Mouse (Mus musculus): ENCODE measurements around the gene Hebp2. TPM values are rescaled to one million over a fixed set of nuclear protein-coding genes. Genes with fewer than 3 reads are reported as not detected.
A peak's percentile ranks its signal among the peaks of the same experiment; 100 is the strongest.

The Hebp2 gene
- polyA plus RNA-seq, 1 experiment from 2014 or later, result 15.1 TPM

- Histone ChIP-seq H3K9me3 (no peaks in the 10 kb centered on the region), H3K27me3 (ENCODE audit: insufficient read depth, poor library complexity, severe bottlenecking) (no peaks in the 10 kb centered on the region), H3K36me3 (peaks cover 40% of the 10 kb centered on the region), H3K4me1 (replicated peaks) (peaks cover 35% of the 10 kb centered on the region), H3K27ac (peak overlapping the region; percentile 40; the same call in 1 of the 2 replicates), H3K4me3 (no peak overlapping the region)
- DNase-seq (ENCODE audit: low spot score), result no peak
- 71% methylated on average over 10 of the region's 10 CpGs for WGBS
Observed at GRCm38 (mm10) chr10:18505690-18506089, 40.2 kb downstream of the Hebp2 start.

GRCm38 (mm10) chr10:18501997-18502396 is 43.9 kb downstream of the Hebp2 start:
- no peak overlapping the region for H3K27ac ChIP-seq
- no peaks in the 10 kb centered on the region for H3K27me3 ChIP-seq (ENCODE audit: insufficient read depth, poor library complexity, severe bottlenecking)
- no peak overlapping the region for H3K4me3 ChIP-seq
- H3K4me1 ChIP-seq (replicated peaks), result peaks cover 21% of the 10 kb centered on the region
- no peak for DNase-seq (ENCODE audit: low spot score)
- peaks cover 62% of the 10 kb centered on the region for H3K36me3 ChIP-seq
- H3K9me3 ChIP-seq, result no peaks in the 10 kb centered on the region
- WGBS, result 84% methylated on average over 3 of the region's 3 CpGs

DNA sequence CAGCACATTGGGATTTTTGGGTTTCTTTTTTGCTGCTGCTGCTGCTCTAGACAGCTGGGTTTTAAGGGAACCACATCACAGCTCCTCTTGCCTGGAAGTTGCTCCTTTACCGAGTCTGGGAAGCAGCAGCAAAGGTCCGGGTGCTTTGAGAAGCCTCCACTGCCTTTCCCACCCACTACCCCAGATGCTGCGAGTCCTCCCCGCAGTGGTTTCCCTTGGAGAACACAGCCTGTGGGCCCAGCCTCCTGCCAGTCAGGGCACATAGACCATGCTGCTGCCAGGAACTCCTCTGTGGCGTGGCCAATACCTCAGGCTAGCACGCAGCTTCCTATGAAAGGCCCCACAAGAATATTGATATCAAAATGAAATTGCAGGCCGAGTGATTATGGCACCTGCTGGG is 48.8 kb downstream of the Hebp2 start:
- no peak for DNase-seq (ENCODE audit: low spot score)
- Histone ChIP-seq H3K27ac (peak overlapping the region; percentile 50; the same call in 1 of the 2 replicates), H3K36me3 (peaks cover 50% of the 10 kb centered on the region), H3K27me3 (ENCODE audit: insufficient read depth, poor library complexity, severe bottlenecking) (no peaks in the 10 kb centered on the region), H3K9me3 (no peaks in the 10 kb centered on the region), H3K4me3 (no peak overlapping the region), H3K4me1 (replicated peaks) (0 out of 2 replicates have a peak, but pooled peaks cover 3% of the 10 kb centered on the region)
- WGBS, result 82% methylated on average over 7 of the region's 7 CpGs

GRCm38 (mm10) chr10:18494249-18494648 is 51.6 kb downstream of the Hebp2 start:
- WGBS, result 67% methylated on average over 7 of the region's 7 CpGs

DNA sequence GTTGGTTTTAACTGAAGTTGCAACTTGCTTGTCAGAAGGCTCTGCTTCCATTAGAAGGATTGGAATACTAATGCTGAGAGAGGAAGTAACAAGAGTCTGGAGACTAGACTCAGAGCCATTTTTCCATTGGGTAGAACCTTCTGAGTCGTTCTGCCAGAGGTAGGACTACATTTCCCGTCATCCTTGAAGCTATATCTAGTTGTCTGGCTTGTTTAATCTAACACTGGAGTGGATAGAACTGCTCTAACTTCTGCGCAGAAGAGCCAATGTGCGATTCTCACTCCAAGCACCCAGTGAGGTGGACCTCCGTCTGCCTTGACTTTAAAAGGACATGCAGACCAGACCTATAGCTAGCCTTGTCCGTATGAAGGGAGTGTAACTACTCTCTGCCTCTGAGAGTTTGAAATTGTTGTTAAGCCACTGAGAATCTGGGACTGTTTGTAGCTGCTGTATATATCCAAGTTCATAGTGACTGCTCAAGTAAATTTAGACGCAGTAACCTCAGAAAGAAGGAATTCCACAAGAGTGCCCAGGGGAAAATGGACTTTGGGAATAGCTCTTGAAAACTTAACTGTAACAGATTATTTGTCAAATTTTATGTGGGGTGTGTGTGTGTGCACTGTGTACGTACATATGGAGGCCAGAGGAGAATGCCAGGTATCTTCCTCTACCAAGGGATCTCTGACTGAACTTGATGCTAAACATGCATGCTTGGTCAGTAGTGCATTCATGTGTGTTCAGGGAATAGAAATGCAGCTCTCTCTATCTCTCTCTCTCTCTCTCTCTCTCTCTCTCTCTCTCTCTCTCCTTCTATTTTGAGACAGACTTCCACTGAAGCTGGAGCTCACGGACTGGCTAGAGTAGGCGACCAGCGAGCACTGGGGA is 52.6 kb downstream of the Hebp2 start:
- no peak overlapping the region for H3K4me3 ChIP-seq
- no peak overlapping the region for H3K27ac ChIP-seq
- H3K27me3 ChIP-seq (ENCODE audit: insufficient read depth, poor library complexity, severe bottlenecking), result no peaks in the 10 kb centered on the region
- 90% methylated on average over 11 of the region's 11 CpGs for WGBS
- peaks cover 12% of the 10 kb centered on the region for H3K36me3 ChIP-seq
- 0 out of 2 replicates have a peak, but pooled peaks cover 3% of the 10 kb centered on the region for H3K4me1 ChIP-seq (replicated peaks)
- no peak for DNase-seq (ENCODE audit: low spot score)
- H3K9me3 ChIP-seq, result no peaks in the 10 kb centered on the region

More at GRCm38 (mm10) chr10:18494249-18494648, 51.6 kb downstream of the Hebp2 start:
- Histone ChIP-seq H3K27ac (peak overlapping the region; percentile 40; the same call in 1 of the 2 replicates), H3K36me3 (peaks cover 22% of the 10 kb centered on the region), H3K4me1 (replicated peaks) (0 out of 2 replicates have a peak, but pooled peaks cover 3% of the 10 kb centered on the region), H3K9me3 (no peaks in the 10 kb centered on the region), H3K4me3 (no peak overlapping the region), H3K27me3 (ENCODE audit: insufficient read depth, poor library complexity, severe bottlenecking) (no peaks in the 10 kb centered on the region)
- no peak for DNase-seq (ENCODE audit: low spot score)

DNA sequence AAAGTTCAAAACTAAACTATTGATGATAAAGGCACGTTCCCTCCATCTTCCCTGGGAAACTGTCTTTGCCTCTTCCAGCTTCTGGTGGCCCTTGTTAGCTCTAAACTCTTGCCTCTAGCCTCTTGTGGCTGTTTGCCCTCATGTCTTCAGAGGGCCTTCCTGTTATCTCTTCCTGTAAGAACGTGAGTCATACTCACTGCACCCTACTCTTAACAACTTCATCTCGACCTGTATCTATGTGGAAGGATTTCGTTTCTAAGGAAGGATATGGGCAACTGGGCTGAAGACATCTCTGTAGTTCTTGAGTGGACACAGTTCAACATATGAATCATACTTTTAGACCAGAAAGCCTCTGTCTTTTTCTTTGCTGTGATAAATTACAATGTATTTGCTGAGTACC is 53.9 kb downstream of the Hebp2 start:
- no peaks in the 10 kb centered on the region for H3K9me3 ChIP-seq
- H3K27ac ChIP-seq, result no peak overlapping the region
- 86% methylated on average over 4 of the region's 4 CpGs for WGBS
- no peaks in the 10 kb centered on the region for H3K4me1 ChIP-seq (replicated peaks)
- H3K27me3 ChIP-seq (ENCODE audit: insufficient read depth, poor library complexity, severe bottlenecking), result no peaks in the 10 kb centered on the region
- peaks cover 5% of the 10 kb centered on the region; the same call in 1 of the 2 replicates for H3K36me3 ChIP-seq
- DNase-seq (ENCODE audit: low spot score), result no peak
- no peak overlapping the region for H3K4me3 ChIP-seq

- Histone ChIP-seq H3K9me3 (no peaks in the 10 kb centered on the region), H3K27ac (no peak overlapping the region), H3K4me3 (no peak overlapping the region), H3K36me3 (peaks cover 3% of the 10 kb centered on the region; the same call in 1 of the 2 replicates), H3K4me1 (replicated peaks) (no peaks in the 10 kb centered on the region), H3K27me3 (ENCODE audit: insufficient read depth, poor library complexity, severe bottlenecking) (no peaks in the 10 kb centered on the region)
- WGBS, result 93% methylated on average over 10 of the region's 10 CpGs
- no peak for DNase-seq (ENCODE audit: low spot score)
Observed at GRCm38 (mm10) chr10:18489936-18490335, 55.9 kb downstream of the Hebp2 start.

Other genes with a start within 250 kb of the Hebp2 start
- 15.2 and 15.7 TPM in 2 replicates for gene Nhsl1, start 227.1 kb downstream of the Hebp2 start, polyA plus RNA-seq (2016; fragmentation: Nextera tagmentation; extraction: Ambion mirVana)
- 0.55 and 0.99 TPM in 2 replicates for gene Arfgef3, start 197.9 kb upstream of the Hebp2 start, polyA plus RNA-seq (2016; fragmentation: Nextera tagmentation; extraction: Ambion mirVana)
- gene Gm4922, start 240.7 kb upstream of the Hebp2 start, polyA plus RNA-seq (2016; fragmentation: Nextera tagmentation; extraction: Ambion mirVana), result not detected in 2 replicates